ENCODE assay signal across 17 mouse cellular contexts in the genomic region with DNA sequence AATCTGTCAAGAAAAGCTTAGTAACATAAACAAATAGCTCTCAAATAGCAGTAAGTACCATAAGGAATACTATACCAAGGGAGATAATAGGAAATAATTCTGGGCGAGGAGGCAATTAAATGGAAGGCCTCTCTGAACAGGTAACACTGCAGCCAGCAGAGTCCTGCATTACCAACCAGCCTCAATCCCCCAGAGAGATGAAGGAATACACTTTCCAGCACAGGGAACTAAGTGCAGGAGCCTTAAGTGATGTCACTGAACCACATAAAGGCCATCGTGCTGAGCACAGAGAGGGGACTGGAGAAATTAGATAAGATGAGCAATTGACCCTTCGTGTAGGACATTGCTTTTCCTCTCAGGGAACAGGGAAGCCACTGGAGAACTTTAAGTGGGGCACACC. TPM values are rescaled to one million over a fixed set of nuclear protein-coding genes. Genes with fewer than 3 reads are reported as not detected.
"Had no signal": no experiment of that assay in that cellular context is flagged by ENCODE, and none has a peak within 500 bp of the region (broad histone marks: within the 10 kb centered on the region; RNA-seq: fewer than 3 reads in every experiment).

No protein-coding gene starts in this region.

- H3K4me3 ChIP-seq: limb, embryonic 12.5 days; liver, embryonic 13.5 days; lung, embryonic 15.5 days; megakaryocyte, embryonic 14.5 days; myocyte; neural tube, embryonic 12.5 days; stomach, embryonic 15.5 days had no signal

- H3K9ac ChIP-seq: limb, embryonic 12.5 days; liver, embryonic 13.5 days; liver, postnatal 0 days; lung, embryonic 15.5 days; neural tube, embryonic 12.5 days; stomach, embryonic 15.5 days had no signal

- H3K9me3 ChIP-seq: limb, embryonic 12.5 days; liver, embryonic 13.5 days; lung, embryonic 15.5 days; neural tube, embryonic 12.5 days; stomach, embryonic 15.5 days had no signal

- H3K4me2 ChIP-seq: limb, embryonic 12.5 days; liver, embryonic 13.5 days; lung, embryonic 15.5 days; neural tube, embryonic 12.5 days; stomach, embryonic 15.5 days had no signal

- DNase-seq: kidney, adult 8-10 months; kidney, postnatal 25 days; liver; liver, embryonic 13.5 days; liver, postnatal 0 days; lung, postnatal 14 days; right cerebral cortex, postnatal 14 days; thymus, adult 2 months; thymus, postnatal 25 days had no signal

- H3K27ac ChIP-seq: limb, embryonic 12.5 days; liver, embryonic 13.5 days; lung, embryonic 15.5 days; macrophage; neural tube, embryonic 12.5 days; stomach, embryonic 15.5 days had no signal

- ATAC-seq: intestine, postnatal 0 days; liver, postnatal 0 days had no signal

- H3K27me3 ChIP-seq: limb, embryonic 12.5 days; liver, embryonic 13.5 days; lung, embryonic 15.5 days; megakaryocyte, embryonic 14.5 days; neural tube, embryonic 12.5 days; stomach, embryonic 15.5 days had no signal

- H3K36me3 ChIP-seq: limb, embryonic 12.5 days; liver, embryonic 13.5 days; lung, embryonic 15.5 days; neural tube, embryonic 12.5 days; stomach, embryonic 15.5 days had no signal

- H3K4me1 ChIP-seq: limb, embryonic 12.5 days; liver, embryonic 13.5 days; lung, embryonic 15.5 days; megakaryocyte, embryonic 14.5 days; neural tube, embryonic 12.5 days; stomach, embryonic 15.5 days had no signal

RNA-seq across cellular contexts. Expression of gene Thsd7a, which starts 36.6 kb away (rescaled TPM):
- polyA plus RNA-seq: macrophage had no signal
